Mouse (Mus musculus) small intestine, adult 2 months (tissue): ENCODE measurements around the gene Rasgrp2.

Source experiments
- CTCF ChIP-seq: fragments of 200-500 bp; IDR thresholded peaks from 2 replicates; pipeline ENCODE4 v1.5.1; 2012; ENCODE audit warnings: low read depth, mild to moderate bottlenecking, control low read depth, inconsistent platforms, low read length, moderate library complexity, mixed read lengths; ENCODE audit not compliant: insufficient replicate concordance, insufficient read length; ENCODE audit errors: extremely low read depth
- POLR2A ChIP-seq: fragments of 200-500 bp; IDR thresholded peaks from 2 replicates; pipeline ENCODE4 v1.6.1; 2012; ENCODE audit warnings: low read depth, mild to moderate bottlenecking, control low read depth, inconsistent platforms, low read length, moderate library complexity

GRCm38 (mm10) chr19:6352107-6352505 is 47.0 kb upstream of the Rasgrp2 start:
- TF ChIP-seq CTCF (no peak), POLR2A (no peak)
